Mouse (Mus musculus): Measurements from ENCODE around the gene Sec23a. TPM values are rescaled to one million over a fixed set of nuclear protein-coding genes. Genes with fewer than 3 reads are reported as not detected.

The Sec23a gene
- polyA plus RNA-seq, 1 experiment from 2014 or later: 82.8 TPM

DNA sequence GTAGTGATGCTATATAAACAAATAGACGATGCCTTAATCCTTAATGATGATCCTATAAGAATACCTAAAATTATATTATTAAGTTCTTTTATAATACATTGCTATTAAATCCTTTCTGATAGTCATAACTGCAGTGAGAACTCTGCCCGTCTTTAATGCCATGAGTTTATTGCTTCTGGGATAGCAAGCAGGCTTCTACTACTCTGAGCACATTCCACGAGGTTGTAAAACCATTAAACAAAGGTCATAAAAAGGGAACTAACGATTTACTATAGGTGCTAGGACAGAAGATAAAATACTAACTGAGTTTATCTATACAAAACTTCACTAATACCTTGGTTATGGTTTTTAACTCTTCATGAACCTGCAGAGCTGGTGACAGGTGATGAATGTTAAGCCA is 69.3 kb downstream of the Sec23a start:
- Histone ChIP-seq H3K4me3 (ENCODE audit: control insufficient read depth in 1 of 2, insufficient read depth in 1 of 2, low read depth in 1 of 2, low read length in 2 of 2) (no peak overlapping the region), H3K4me1 (ENCODE audit: control insufficient read depth in 2 of 2, insufficient read depth in 2 of 2, low read length in 2 of 2) (peaks cover 1% of the 10 kb centered on the region in 2 experiments; a peak in 2 of 4 replicates), H3K4me2 (ENCODE audit: low read length) (no peak overlapping the region), H3K27ac (replicated peaks in 1 of 2; ENCODE audit: control insufficient read depth in 1 of 2, insufficient read depth in 1 of 2, low read depth in 2 of 2, low read length in 2 of 2) (no peak overlapping the region), H3K36me3 (ENCODE audit: control insufficient read depth, insufficient read depth, low read length) (no peaks in the 10 kb centered on the region), H3K9me3 (ENCODE audit: control insufficient read depth, low read length) (no peaks in the 10 kb centered on the region), H3K27me3 (ENCODE audit: control insufficient read depth, insufficient read depth, low read length) (no peaks in the 10 kb centered on the region), H3K9ac (ENCODE audit: low read length) (no peak overlapping the region)
- no peak for ATAC-seq (ENCODE audit: insufficient number of reproducible peaks, insufficient read depth, low FRiP score, low read depth)
- 85% methylated on average over 4 of the region's 4 CpGs for WGBS

DNA sequence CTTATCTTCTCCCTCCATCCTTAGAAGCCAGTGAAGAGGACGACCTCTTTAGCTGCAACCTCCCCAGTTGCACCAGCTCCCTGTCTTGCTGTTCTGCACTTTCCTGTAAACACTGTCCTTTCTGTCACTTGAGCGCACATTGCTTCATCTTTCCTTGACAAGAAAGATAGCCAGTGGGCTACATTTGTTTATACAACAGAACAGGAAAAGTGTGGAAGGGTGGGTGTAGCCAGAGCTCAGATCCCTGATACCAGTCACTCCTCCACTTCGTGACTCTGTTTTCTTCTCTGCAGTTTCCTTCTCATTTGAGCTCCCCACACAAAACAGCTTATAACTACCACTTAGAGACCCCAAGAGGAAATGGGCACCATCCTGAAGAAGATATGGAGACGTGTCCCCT is 77.2 kb downstream of the Sec23a start:
- Histone ChIP-seq H3K27ac (replicated peaks in 1 of 2; ENCODE audit: control insufficient read depth in 1 of 2, insufficient read depth in 1 of 2, low read depth in 2 of 2, low read length in 2 of 2) (no peak overlapping the region), H3K27me3 (ENCODE audit: control insufficient read depth, insufficient read depth, low read length) (no peaks in the 10 kb centered on the region), H3K4me3 (ENCODE audit: control insufficient read depth in 1 of 2, insufficient read depth in 1 of 2, low read depth in 1 of 2, low read length in 2 of 2) (no peak overlapping the region), H3K9me3 (ENCODE audit: control insufficient read depth, low read length) (no peaks in the 10 kb centered on the region), H3K4me1 (ENCODE audit: control insufficient read depth in 2 of 2, insufficient read depth in 2 of 2, low read length in 2 of 2) (peaks cover 3% of the 10 kb centered on the region in 2 experiments; a peak in 2 of 4 replicates), H3K4me2 (ENCODE audit: low read length) (no peak overlapping the region), H3K9ac (ENCODE audit: low read length) (no peak overlapping the region), H3K36me3 (ENCODE audit: control insufficient read depth, insufficient read depth, low read length) (no peaks in the 10 kb centered on the region)
- 45% methylated on average over 4 of the region's 4 CpGs for WGBS
- ATAC-seq (ENCODE audit: insufficient number of reproducible peaks, insufficient read depth, low FRiP score, low read depth): no peak

DNA sequence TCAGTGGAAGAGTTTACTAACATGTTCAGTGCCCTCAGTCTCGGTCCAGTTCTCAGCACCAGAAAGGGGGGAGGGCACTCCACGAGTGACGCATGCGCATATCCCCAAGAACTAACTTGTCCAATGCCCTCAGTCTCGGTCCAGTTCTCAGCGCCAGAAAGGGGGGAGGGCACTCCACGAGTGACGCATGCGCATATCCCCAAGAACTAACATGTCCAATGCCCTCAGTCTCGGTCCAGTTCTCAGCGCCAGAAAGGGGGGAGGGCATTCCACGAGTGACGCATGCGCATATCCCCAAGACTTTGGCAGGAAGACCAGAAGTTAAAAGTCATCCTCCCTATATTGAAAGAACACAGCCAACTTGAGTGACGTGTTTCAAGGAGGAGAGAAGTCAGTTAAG is 86.8 kb downstream of the Sec23a start:
- no peak overlapping the region for H3K4me3 ChIP-seq (ENCODE audit: control insufficient read depth in 1 of 2, insufficient read depth in 1 of 2, low read depth in 1 of 2, low read length in 2 of 2)
- H3K9ac ChIP-seq (ENCODE audit: low read length): no peak overlapping the region
- H3K27ac ChIP-seq (replicated peaks in 1 of 2; ENCODE audit: control insufficient read depth in 1 of 2, insufficient read depth in 1 of 2, low read depth in 2 of 2, low read length in 2 of 2): no peak overlapping the region
- no peak overlapping the region for H3K4me2 ChIP-seq (ENCODE audit: low read length)
- H3K4me1 ChIP-seq (ENCODE audit: control insufficient read depth in 2 of 2, insufficient read depth in 2 of 2, low read length in 2 of 2): no peaks in the 10 kb centered on the region
- no peaks in the 10 kb centered on the region for H3K36me3 ChIP-seq (ENCODE audit: control insufficient read depth, insufficient read depth, low read length)
- ATAC-seq (ENCODE audit: insufficient number of reproducible peaks, insufficient read depth, low FRiP score, low read depth): no peak
- H3K27me3 ChIP-seq (ENCODE audit: control insufficient read depth, insufficient read depth, low read length): no peaks in the 10 kb centered on the region
- H3K9me3 ChIP-seq (ENCODE audit: control insufficient read depth, low read length): no peaks in the 10 kb centered on the region
- whole genome bisulfite sequencing: 81% methylated on average over 15 of the region's 15 CpGs

DNA sequence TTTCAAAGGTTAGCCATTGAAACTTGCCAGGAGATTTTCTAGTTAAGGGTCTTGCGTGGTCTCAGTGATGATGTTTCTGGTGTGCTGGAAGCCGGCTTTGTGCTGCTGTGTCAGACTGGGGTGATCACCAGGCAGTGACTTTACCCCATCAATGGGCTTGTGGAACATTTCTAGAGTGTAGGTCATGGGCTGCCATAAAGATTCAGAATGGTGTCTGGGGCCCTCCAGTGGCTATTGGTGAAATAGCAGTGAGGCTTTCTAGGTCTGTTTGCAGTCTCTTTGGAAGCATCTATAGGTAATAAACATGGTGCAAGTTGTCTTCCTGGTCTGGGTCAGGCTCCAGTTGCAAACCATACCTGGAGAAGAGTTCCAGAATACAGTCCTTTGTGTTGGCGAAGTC is 87.8 kb downstream of the Sec23a start:
- Histone ChIP-seq H3K4me1 (ENCODE audit: control insufficient read depth in 2 of 2, insufficient read depth in 2 of 2, low read length in 2 of 2) (no peaks in the 10 kb centered on the region), H3K27ac (replicated peaks in 1 of 2; ENCODE audit: control insufficient read depth in 1 of 2, insufficient read depth in 1 of 2, low read depth in 2 of 2, low read length in 2 of 2) (no peak overlapping the region), H3K36me3 (ENCODE audit: control insufficient read depth, insufficient read depth, low read length) (no peaks in the 10 kb centered on the region), H3K4me2 (ENCODE audit: low read length) (no peak overlapping the region), H3K27me3 (ENCODE audit: control insufficient read depth, insufficient read depth, low read length) (no peaks in the 10 kb centered on the region), H3K9ac (ENCODE audit: low read length) (no peak overlapping the region), H3K4me3 (ENCODE audit: control insufficient read depth in 1 of 2, insufficient read depth in 1 of 2, low read depth in 1 of 2, low read length in 2 of 2) (no peak overlapping the region), H3K9me3 (ENCODE audit: control insufficient read depth, low read length) (no peaks in the 10 kb centered on the region)
- no peak for ATAC-seq (ENCODE audit: insufficient number of reproducible peaks, insufficient read depth, low FRiP score, low read depth)
- 72% methylated on average over 3 of the region's 3 CpGs for WGBS

DNA sequence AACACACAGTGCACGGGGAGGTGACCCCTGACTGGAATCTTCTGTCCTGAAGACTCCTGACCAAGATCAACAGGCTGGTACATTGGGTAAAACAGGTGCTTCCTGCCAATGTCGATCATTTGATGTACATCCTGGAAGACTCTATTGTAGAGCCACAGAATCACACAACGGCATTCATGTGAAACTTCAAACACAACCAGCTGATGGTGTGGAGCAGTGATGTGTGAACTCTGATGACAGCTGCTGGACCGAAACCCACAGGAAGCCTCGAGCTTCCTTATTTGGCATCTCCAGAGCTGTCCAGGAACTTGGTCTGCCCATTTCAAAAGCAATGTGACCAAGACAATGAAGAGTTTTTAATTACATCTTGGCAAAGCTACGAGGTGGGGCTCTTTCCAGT is 91.0 kb downstream of the Sec23a start:
- H3K4me2 ChIP-seq (ENCODE audit: low read length): no peak overlapping the region
- no peaks in the 10 kb centered on the region for H3K9me3 ChIP-seq (ENCODE audit: control insufficient read depth, low read length)
- H3K36me3 ChIP-seq (ENCODE audit: control insufficient read depth, insufficient read depth, low read length): no peaks in the 10 kb centered on the region
- no peak overlapping the region for H3K4me3 ChIP-seq (ENCODE audit: control insufficient read depth in 1 of 2, insufficient read depth in 1 of 2, low read depth in 1 of 2, low read length in 2 of 2)
- H3K27me3 ChIP-seq (ENCODE audit: control insufficient read depth, insufficient read depth, low read length): no peaks in the 10 kb centered on the region
- no peak overlapping the region for H3K9ac ChIP-seq (ENCODE audit: low read length)
- 61% methylated on average over 6 of the region's 6 CpGs for WGBS
- no peak for ATAC-seq (ENCODE audit: insufficient number of reproducible peaks, insufficient read depth, low FRiP score, low read depth)
- no peaks in the 10 kb centered on the region for H3K4me1 ChIP-seq (ENCODE audit: control insufficient read depth in 2 of 2, insufficient read depth in 2 of 2, low read length in 2 of 2)
- H3K27ac ChIP-seq (replicated peaks in 1 of 2; ENCODE audit: control insufficient read depth in 1 of 2, insufficient read depth in 1 of 2, low read depth in 2 of 2, low read length in 2 of 2): no peak overlapping the region

DNA sequence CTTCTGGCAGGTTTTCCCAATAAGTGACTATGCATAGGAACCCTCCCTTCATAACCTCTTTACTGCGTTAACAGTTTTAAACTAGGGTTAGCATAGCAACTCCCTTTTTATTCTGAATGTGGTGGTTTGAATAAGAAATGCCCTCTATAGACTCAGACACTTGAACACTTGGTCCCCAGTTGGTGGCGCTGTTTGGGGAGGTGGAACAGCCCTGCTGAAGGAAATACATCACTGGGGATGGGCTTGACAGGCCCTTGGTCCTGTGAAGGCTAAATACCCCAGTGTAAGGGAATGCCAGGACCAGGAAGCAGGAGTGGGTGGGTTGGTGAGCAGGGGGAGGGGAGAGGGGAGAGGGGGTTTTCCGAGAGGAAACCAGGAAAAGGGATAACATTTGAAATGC is 92.3 kb downstream of the Sec23a start:
- Histone ChIP-seq H3K4me3 (ENCODE audit: control insufficient read depth in 1 of 2, insufficient read depth in 1 of 2, low read depth in 1 of 2, low read length in 2 of 2) (no peak overlapping the region), H3K9me3 (ENCODE audit: control insufficient read depth, low read length) (no peaks in the 10 kb centered on the region), H3K4me1 (ENCODE audit: control insufficient read depth in 2 of 2, insufficient read depth in 2 of 2, low read length in 2 of 2) (no peaks in the 10 kb centered on the region), H3K36me3 (ENCODE audit: control insufficient read depth, insufficient read depth, low read length) (no peaks in the 10 kb centered on the region), H3K9ac (ENCODE audit: low read length) (no peak overlapping the region), H3K27ac (replicated peaks in 1 of 2; ENCODE audit: control insufficient read depth in 1 of 2, insufficient read depth in 1 of 2, low read depth in 2 of 2, low read length in 2 of 2) (no peak overlapping the region), H3K4me2 (ENCODE audit: low read length) (no peak overlapping the region), H3K27me3 (ENCODE audit: control insufficient read depth, insufficient read depth, low read length) (no peaks in the 10 kb centered on the region)
- ATAC-seq (ENCODE audit: insufficient number of reproducible peaks, insufficient read depth, low FRiP score, low read depth): no peak
- WGBS: 56% methylated on average over 3 of the region's 3 CpGs

DNA sequence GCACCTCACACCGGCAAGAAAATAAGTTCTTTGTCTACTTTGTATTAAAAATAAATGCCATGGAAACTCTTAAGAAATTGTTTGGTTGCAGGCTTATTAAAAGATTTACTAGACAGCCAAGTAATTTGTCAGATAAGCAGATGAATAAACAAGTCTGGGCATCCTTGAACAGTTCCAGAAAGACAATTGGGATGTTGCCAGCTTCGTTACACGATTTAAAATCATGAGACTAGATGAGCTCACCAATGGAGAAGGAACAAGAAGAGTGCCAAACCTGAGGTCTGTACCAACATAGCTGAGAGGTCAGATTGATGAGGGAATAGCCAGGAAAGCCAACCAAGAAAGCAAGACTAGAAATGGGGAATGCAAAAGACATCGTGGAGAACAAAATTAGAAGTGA is 102.0 kb downstream of the Sec23a start:
- Histone ChIP-seq H3K4me3 (ENCODE audit: control insufficient read depth in 1 of 2, insufficient read depth in 1 of 2, low read depth in 1 of 2, low read length in 2 of 2) (no peak overlapping the region), H3K27me3 (ENCODE audit: control insufficient read depth, insufficient read depth, low read length) (no peaks in the 10 kb centered on the region), H3K36me3 (ENCODE audit: control insufficient read depth, insufficient read depth, low read length) (no peaks in the 10 kb centered on the region), H3K4me1 (ENCODE audit: control insufficient read depth in 2 of 2, insufficient read depth in 2 of 2, low read length in 2 of 2) (no peaks in the 10 kb centered on the region), H3K27ac (replicated peaks in 1 of 2; ENCODE audit: control insufficient read depth in 1 of 2, insufficient read depth in 1 of 2, low read depth in 2 of 2, low read length in 2 of 2) (no peak overlapping the region), H3K9ac (ENCODE audit: low read length) (no peak overlapping the region), H3K4me2 (ENCODE audit: low read length) (no peak overlapping the region), H3K9me3 (ENCODE audit: control insufficient read depth, low read length) (no peaks in the 10 kb centered on the region)
- no peak for ATAC-seq (ENCODE audit: insufficient number of reproducible peaks, insufficient read depth, low FRiP score, low read depth)
- 80% methylated on average over 4 of the region's 4 CpGs for WGBS
